Mouse (Mus musculus) myocyte (in vitro differentiated cells): ENCODE data around the gene Cipc. TPM values are rescaled to one million over a fixed set of nuclear protein-coding genes. Genes with fewer than 3 reads are reported as not detected.

Experiments used
- H3K27me3 ChIP-seq: one replicate; pipeline ENCODE4 v1.6.1; 2011; ENCODE audit not compliant: control insufficient read depth, insufficient read depth, insufficient read length
- H3K36me3 ChIP-seq: one replicate; pipeline ENCODE4 v1.6.1; 2011; ENCODE audit not compliant: control insufficient read depth, insufficient read depth
- H3K4me2 ChIP-seq: one replicate; pipeline ENCODE4 v1.6.1; 2011; ENCODE audit warnings: low read depth, control low read depth
- H3K4me3 ChIP-seq: one replicate; pipeline ENCODE4 v1.5.1; 2011; ENCODE audit warnings: mild to moderate bottlenecking, control low read depth, moderate library complexity
- H3K79me2 ChIP-seq: one replicate; pipeline ENCODE4 v1.6.1; 2011; ENCODE audit not compliant: control insufficient read depth, insufficient read depth
- H3ac ChIP-seq: one replicate; pipeline ENCODE4 v1.6.1; 2011; ENCODE audit not compliant: control insufficient read depth, insufficient read length
- CEBPB ChIP-seq: IDR thresholded peaks from 2 replicates; pipeline ENCODE4 v1.6.1; 2011; ENCODE audit warnings: mild to moderate bottlenecking, moderate library complexity; ENCODE audit not compliant: poor library complexity, insufficient read depth, severe bottlenecking
- E2F4 ChIP-seq: IDR thresholded peaks from one replicate; pipeline ENCODE4 v1.6.1; 2011; ENCODE audit warnings: mild to moderate bottlenecking, control low read depth, moderate library complexity; ENCODE audit not compliant: insufficient read depth
- MAX ChIP-seq: IDR thresholded peaks from one replicate; pipeline ENCODE4 v1.6.1; 2011; ENCODE audit warnings: low read depth, mild to moderate bottlenecking, control low read depth
- MYOD1 ChIP-seq, 3 experiments: IDR thresholded peaks; one replicate each; pipeline ENCODE4 v1.6.1; 2011; ENCODE audit warnings: control low read depth in 2 of 3, low read depth in 2 of 3, mild to moderate bottlenecking in 2 of 3, moderate library complexity in 1 of 3; ENCODE audit not compliant: insufficient read length in 2 of 3, control insufficient read depth in 1 of 3
- MYOG ChIP-seq, 3 experiments: IDR thresholded peaks; one replicate each; pipeline ENCODE4 v1.6.1; 2011; ENCODE audit warnings: control low read depth in 2 of 3, low read depth in 2 of 3, mild to moderate bottlenecking in 2 of 3; ENCODE audit not compliant: insufficient read length in 2 of 3, control insufficient read depth in 1 of 3, insufficient read depth in 1 of 3
- POLR2A ChIP-seq: IDR thresholded peaks from one replicate; pipeline ENCODE4 v1.6.1; 2011; ENCODE audit warnings: low read depth, mild to moderate bottlenecking, control low read depth, moderate library complexity; ENCODE audit not compliant: insufficient read length
- POLR2AphosphoS2 ChIP-seq: IDR thresholded peaks from one replicate; pipeline ENCODE4 v1.6.1; 2011; ENCODE audit warnings: low read depth, control low read depth; ENCODE audit not compliant: insufficient read length
- REST ChIP-seq: IDR thresholded peaks from one replicate; pipeline ENCODE4 v1.6.1; 2011; ENCODE audit warnings: mild to moderate bottlenecking, control low read depth, moderate library complexity; ENCODE audit not compliant: insufficient read depth, insufficient read length
- SRF ChIP-seq: IDR thresholded peaks from one replicate; pipeline ENCODE4 v1.6.1; 2011; ENCODE audit warnings: low read depth; ENCODE audit not compliant: control insufficient read depth, insufficient read length
- TCF12 ChIP-seq: IDR thresholded peaks from one replicate; pipeline ENCODE4 v1.6.1; 2011; ENCODE audit warnings: mild to moderate bottlenecking, control low read depth; ENCODE audit not compliant: poor library complexity, insufficient read depth, severe bottlenecking
- TCF3 ChIP-seq: IDR thresholded peaks from one replicate; pipeline ENCODE4 v1.6.1; 2011; ENCODE audit warnings: low read depth, control low read depth; ENCODE audit not compliant: insufficient read length
- USF1 ChIP-seq: IDR thresholded peaks from one replicate; pipeline ENCODE4 v1.6.1; 2011; ENCODE audit warnings: low read depth, mild to moderate bottlenecking, control low read depth, moderate library complexity
- polyA plus RNA-seq: library from polyadenylated mRNA; unstranded; fragments of >200 nt; fragmentation: generic; extraction: Trizol; gene quantifications from one replicate; pipeline ENCODE4 v1.2.1, GENCODE M21; 2012; ENCODE audit warnings: missing spikeins

Cipc gene
- polyA plus RNA-seq, 1 experiment = 14.7 TPM

DNA sequence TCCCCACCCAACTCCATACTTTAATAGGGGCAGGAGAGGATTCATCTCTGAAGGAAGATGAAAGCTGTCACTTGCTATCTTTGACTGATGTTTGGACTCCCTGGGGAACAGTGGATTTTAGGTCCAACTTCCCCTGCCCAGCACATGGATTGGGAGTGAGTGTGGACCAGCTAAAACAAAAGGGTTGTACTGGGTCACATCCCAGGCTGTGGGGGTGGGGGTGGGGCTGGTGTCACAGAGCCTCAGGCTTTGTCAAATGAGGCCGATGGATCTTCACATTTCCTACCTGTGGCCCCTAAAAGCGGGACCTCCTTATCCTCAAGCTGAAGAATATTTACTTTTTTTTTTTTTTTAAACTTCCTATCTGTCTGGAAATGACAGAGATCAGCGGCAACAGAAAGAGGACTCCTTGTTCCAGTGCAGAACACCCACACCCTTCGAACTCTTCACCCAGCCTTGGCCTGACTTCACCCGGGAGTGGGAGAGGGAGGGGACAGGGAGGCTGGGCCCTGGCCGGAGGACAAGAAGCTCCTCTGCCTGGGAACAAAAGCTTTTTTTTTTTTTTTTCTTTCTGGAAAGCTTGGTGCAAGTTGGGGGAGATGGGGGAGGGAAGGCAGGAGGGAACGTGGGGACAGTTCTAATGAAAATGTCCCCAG is 14.8 kb upstream of the Cipc start:
- no peaks in the 10 kb centered on the region for H3K79me2 ChIP-seq
- no peaks in the 10 kb centered on the region for H3K36me3 ChIP-seq
- no peak overlapping the region for H3ac ChIP-seq
- TF ChIP-seq POLR2AphosphoS2 = no peak
- no peak for TF ChIP-seq MAX
- no peak for TF ChIP-seq SRF
- no peak for TF ChIP-seq E2F4
- TF ChIP-seq MYOD1 (IDR thresholded peaks at IDR 0.05; ENCODE audit: control insufficient read depth in 1 of 3, insufficient read length in 2 of 3, low read depth in 2 of 3) = no peak
- no peak for TF ChIP-seq POLR2A
- no peak for TF ChIP-seq CEBPB
- no peak for TF ChIP-seq TCF3
- no peak for TF ChIP-seq USF1
- TF ChIP-seq TCF12 = no peak
- no peak for TF ChIP-seq REST
- no peak for TF ChIP-seq MYOG (IDR thresholded peaks at IDR 0.05; ENCODE audit: control insufficient read depth in 1 of 3, insufficient read depth in 1 of 3, insufficient read length in 2 of 3, low read depth in 2 of 3)
- H3K27me3 ChIP-seq = no peaks in the 10 kb centered on the region
- H3K4me3 ChIP-seq = no peak overlapping the region
- H3K4me2 ChIP-seq = peak overlapping the region; percentile 53

GRCm38 (mm10) chr12:86932575-86932952 is 14.3 kb upstream of the Cipc start:
- TF ChIP-seq USF1 (no peak), CEBPB (no peak), POLR2AphosphoS2 (no peak), SRF (no peak), MYOG (IDR thresholded peaks at IDR 0.05; ENCODE audit: control insufficient read depth in 1 of 3, insufficient read depth in 1 of 3, insufficient read length in 2 of 3, low read depth in 2 of 3) (no peak), REST (no peak), TCF3 (no peak), E2F4 (no peak)
- H3K79me2 ChIP-seq = no peaks in the 10 kb centered on the region
- peak overlapping the region; percentile 53 for H3K4me2 ChIP-seq
- H3K36me3 ChIP-seq = no peaks in the 10 kb centered on the region
- no peaks in the 10 kb centered on the region for H3K27me3 ChIP-seq
- no peak overlapping the region for H3ac ChIP-seq
- H3K4me3 ChIP-seq = no peak overlapping the region

DNA sequence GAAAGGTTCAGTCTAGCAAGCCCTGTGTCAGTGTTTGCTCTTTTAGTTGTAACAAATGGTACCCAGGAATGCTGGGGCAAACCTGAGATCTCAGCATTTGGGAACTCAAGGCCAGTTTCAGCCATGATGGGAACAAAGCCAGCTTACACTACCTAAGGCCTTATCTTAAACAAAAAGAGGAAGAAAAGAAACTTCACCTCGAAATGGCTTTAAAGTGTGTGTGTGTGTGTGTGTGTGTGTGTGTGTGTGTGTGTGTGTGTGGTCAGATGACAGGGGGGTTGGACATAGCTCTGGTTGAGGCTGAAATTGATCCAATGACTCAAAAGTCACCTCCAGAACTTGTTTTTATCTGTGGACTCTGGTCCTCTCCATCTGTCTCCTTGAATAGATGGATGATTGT is 12.1 kb upstream of the Cipc start:
- no peak overlapping the region for H3K4me3 ChIP-seq
- H3K27me3 ChIP-seq = no peaks in the 10 kb centered on the region
- no peaks in the 10 kb centered on the region for H3K36me3 ChIP-seq
- H3K4me2 ChIP-seq = no peak overlapping the region
- TF ChIP-seq POLR2AphosphoS2 (no peak), MYOD1 (IDR thresholded peaks at IDR 0.05; ENCODE audit: control insufficient read depth in 1 of 3, insufficient read length in 2 of 3, low read depth in 2 of 3) (no peak), E2F4 (no peak), CEBPB (no peak), MAX (no peak)
- no peaks in the 10 kb centered on the region for H3K79me2 ChIP-seq
- H3ac ChIP-seq = no peak overlapping the region

- no peak overlapping the region for H3ac ChIP-seq
- H3K4me3 ChIP-seq = no peak overlapping the region
- no peaks in the 10 kb centered on the region for H3K36me3 ChIP-seq
- no peaks in the 10 kb centered on the region for H3K79me2 ChIP-seq
- no peaks in the 10 kb centered on the region for H3K27me3 ChIP-seq
- TF ChIP-seq POLR2AphosphoS2 (no peak), CEBPB (0 out of 2 replicates have a peak, but pooled peaks have one; percentile 13)
- peak overlapping the region; percentile 56 for H3K4me2 ChIP-seq
These were observed 11.1 kb upstream of the Cipc start for GRCm38 (mm10) chr12:86935692-86936282.

DNA sequence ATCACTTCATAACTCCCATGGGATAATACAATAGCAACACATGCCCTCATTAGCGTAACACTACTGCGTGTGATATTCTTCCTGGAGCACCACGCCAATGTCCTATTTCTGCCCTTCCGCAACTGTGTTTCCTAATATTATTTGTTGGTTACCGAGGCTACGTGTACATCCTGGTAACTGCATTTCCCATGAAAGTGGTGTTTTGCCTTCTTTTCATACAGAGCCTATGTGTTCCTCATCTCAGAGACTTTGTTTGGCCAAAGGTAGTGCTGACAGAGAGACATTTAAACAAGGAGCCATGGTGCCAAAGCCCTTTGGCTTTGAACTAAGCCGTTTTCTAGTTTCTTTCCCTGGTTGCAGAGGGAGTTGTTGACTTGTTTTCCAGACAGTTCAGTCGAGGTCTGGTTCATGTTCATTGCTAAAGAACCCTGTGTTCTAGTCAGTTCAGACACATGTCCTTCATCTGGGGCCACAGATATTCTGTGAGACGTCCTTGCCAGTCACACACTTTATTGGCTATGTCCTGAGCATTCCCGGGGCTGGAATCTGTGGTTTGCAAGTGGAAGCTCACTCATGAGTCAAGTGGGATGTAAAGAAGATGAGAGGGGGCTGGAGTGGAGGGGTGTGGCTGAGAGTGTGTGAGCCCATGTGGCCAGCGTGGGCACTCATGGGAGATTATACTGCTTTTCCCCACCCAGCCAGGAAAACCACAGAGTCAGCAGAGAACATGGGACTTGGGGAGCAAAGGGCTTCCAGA is 10.1 kb upstream of the Cipc start:
- H3K4me2 ChIP-seq = peak overlapping the region; percentile 43
- H3K27me3 ChIP-seq = no peaks in the 10 kb centered on the region
- no peaks in the 10 kb centered on the region for H3K79me2 ChIP-seq
- H3ac ChIP-seq = no peak overlapping the region
- no peaks in the 10 kb centered on the region for H3K36me3 ChIP-seq
- H3K4me3 ChIP-seq = no peak overlapping the region
- no peak for TF ChIP-seq MYOD1 (IDR thresholded peaks at IDR 0.05; ENCODE audit: control insufficient read depth in 1 of 3, insufficient read length in 2 of 3, low read depth in 2 of 3)
- peak; percentile 45 for TF ChIP-seq MAX
